Mouse (Mus musculus) limb, embryonic 11.5 days (tissue): ENCODE measurements around the gene Defb10. TPM values are rescaled to one million over a fixed set of nuclear protein-coding genes. Genes with fewer than 3 reads are reported as not detected.
"Not testable (repeated sequence)": the region's sequence is repeated elsewhere in the genome, so short reads cannot be mapped to it uniquely, and the experiment has no call there.

Source experiments
- ATAC-seq: fragments of 200-750 bp; cut with Nextera tagmentation; 2 replicates; pipeline ENCODE4 v1.8.0; 2017; ENCODE audit warnings: low read depth; ENCODE audit not compliant: insufficient number of reproducible peaks, low FRiP score, low TSS enrichment
- DNase-seq: peaks from one replicate; pipeline ENCODE4 v3.0.0-alpha.2; 2015; ENCODE audit warnings: low spot score
- H3K27ac ChIP-seq: fragments of 300-500 bp; sonication (generic); replicated peaks from 2 replicates; pipeline ENCODE4 v1.5.1; 2014; ENCODE audit warnings: low read depth, mild to moderate bottlenecking, low read length
- H3K27me3 ChIP-seq: fragments of 300-500 bp; sonication (generic); 2 replicates; pipeline ENCODE4 v1.6.1; 2014; ENCODE audit warnings: mild to moderate bottlenecking, low read length, mixed read lengths; ENCODE audit not compliant: control insufficient read depth, insufficient read depth
- H3K36me3 ChIP-seq: fragments of 300-500 bp; sonication (generic); 2 replicates; pipeline ENCODE4 v1.6.1; 2014; ENCODE audit warnings: mild to moderate bottlenecking, low read length, moderate library complexity, mixed read lengths; ENCODE audit not compliant: control insufficient read depth, insufficient read depth
- H3K4me1 ChIP-seq: fragments of 300-500 bp; sonication (generic); 2 replicates; pipeline ENCODE4 v1.6.1; 2014; ENCODE audit warnings: low read length, mixed read lengths; ENCODE audit not compliant: control insufficient read depth, insufficient read depth
- H3K4me2 ChIP-seq: fragments of 300-500 bp; sonication (generic); 2 replicates; pipeline ENCODE4 v1.6.1; 2014; ENCODE audit warnings: low read depth, mild to moderate bottlenecking, moderate library complexity; ENCODE audit not compliant: severe bottlenecking
- H3K4me3 ChIP-seq: fragments of 300-500 bp; sonication (generic); 2 replicates; pipeline ENCODE4 v1.5.1; 2014; ENCODE audit warnings: low read depth, low read length
- H3K9ac ChIP-seq: fragments of 300-500 bp; sonication (generic); 2 replicates; pipeline ENCODE4 v1.6.1; 2014; ENCODE audit warnings: mild to moderate bottlenecking, low read length
- H3K9me3 ChIP-seq: fragments of 300-500 bp; sonication (generic); 2 replicates; pipeline ENCODE4 v1.6.1; 2016; ENCODE audit warnings: low read length; ENCODE audit not compliant: control insufficient read depth
- WGBS: fragments of 180-500 bp; shearing (Covaris S2); extraction: QIAGEN DNeasy Blood & Tissue Kit; methylation state at CpG from one replicate; pipeline ENCODE4 v1.1.7; 2014; 5-methylcytosine and 5-hydroxymethylcytosine counted together
- polyA plus RNA-seq: library from polyadenylated mRNA; unstranded; fragments of >200 nt; fragmentation: Nextera tagmentation; extraction: Ambion mirVana; gene quantifications from 2 replicates; pipeline ENCODE4 v1.2.1, GENCODE M21; 2014

Defb10 gene
- polyA plus RNA-seq, result not detected in 2 replicates

DNA sequence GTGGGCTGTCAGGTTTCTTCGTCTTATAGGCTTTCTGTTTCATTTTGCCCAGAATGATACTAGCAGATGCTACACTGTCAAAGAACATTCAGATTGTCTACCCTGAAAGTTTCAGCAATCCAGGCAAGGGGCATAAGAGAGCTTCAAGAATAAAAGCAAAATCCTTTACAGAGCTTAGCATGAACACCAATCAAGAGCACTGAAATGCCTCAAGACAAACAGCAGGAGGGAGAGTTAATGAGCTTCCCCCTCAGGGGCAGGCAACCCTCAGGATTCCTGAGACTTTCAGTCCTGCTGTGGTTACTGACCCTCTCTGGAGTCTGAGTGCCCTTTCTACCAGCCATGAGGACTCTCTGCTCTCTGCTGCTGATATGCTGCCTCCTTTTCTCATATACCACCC, at the start of gene Defb10:
Gene Defb10 (plus strand): TSS at position 316 of the 400 bp plus-strand sequence.
- not testable (repeated sequence) for H3K9ac ChIP-seq, H3K27me3 ChIP-seq, H3K9me3 ChIP-seq, H3K4me3 ChIP-seq, H3K4me2 ChIP-seq, H3K27ac ChIP-seq, H3K36me3 ChIP-seq, H3K4me1 ChIP-seq, ATAC-seq, DNase-seq
- WGBS, result 61% methylated on average over 1 of the region's 1 CpGs

- ATAC-seq, H3K9ac ChIP-seq, H3K9me3 ChIP-seq, H3K4me2 ChIP-seq, DNase-seq, H3K36me3 ChIP-seq, H3K4me3 ChIP-seq, H3K27ac ChIP-seq, H3K27me3 ChIP-seq, H3K4me1 ChIP-seq: not testable (repeated sequence)
Observed at GRCm38 (mm10) chr8:21885321-21885720, 26.6 kb downstream of the Defb10 start, which contains the start of gene Defb9. TSS of gene Defb9 (minus strand) at chr8:21885421.

- not testable (repeated sequence) for H3K4me3 ChIP-seq, H3K27me3 ChIP-seq, H3K36me3 ChIP-seq, H3K9me3 ChIP-seq, H3K4me2 ChIP-seq, H3K27ac ChIP-seq, H3K4me1 ChIP-seq, H3K9ac ChIP-seq
- ATAC-seq (peak; percentile 31; the same call in 1 of the 2 replicates), DNase-seq (peak; percentile 66)
Observed at GRCm38 (mm10) chr8:21906290-21906689, 47.6 kb downstream of the Defb10 start, which contains the start of gene Defb11. TSS of gene Defb11 (minus strand) at chr8:21906412.

Other genes starting within 250 kb of the Defb10 start
- gene Defa26, start 240.7 kb upstream of the Defb10 start, polyA plus RNA-seq, result not detected in 2 replicates
- not detected in 2 replicates for gene Defa17, start 203.1 kb upstream of the Defb10 start, polyA plus RNA-seq
- gene Defa34, start 193.1 kb upstream of the Defb10 start, polyA plus RNA-seq, result not detected in 2 replicates
- gene AY761184, start 155.3 kb upstream of the Defb10 start, polyA plus RNA-seq, result not detected in 2 replicates
- gene Defa24, start 124.4 kb upstream of the Defb10 start, polyA plus RNA-seq, result not detected in 2 replicates
- not detected in 2 replicates for gene Defb50, start 35.4 kb upstream of the Defb10 start, polyA plus RNA-seq
- not detected in 2 replicates for gene Defb2, start 19.0 kb upstream of the Defb10 start, polyA plus RNA-seq
- not detected in 2 replicates for gene Defb9, start 26.5 kb downstream of the Defb10 start, polyA plus RNA-seq
- not detected in 2 replicates for gene Defb11, start 47.5 kb downstream of the Defb10 start, polyA plus RNA-seq
- not detected in 2 replicates for gene Defb15, start 73.8 kb downstream of the Defb10 start, polyA plus RNA-seq
- gene Defb35, start 79.5 kb downstream of the Defb10 start, polyA plus RNA-seq, result not detected in 2 replicates
- not detected in 2 replicates for gene Defb13, start 87.9 kb downstream of the Defb10 start, polyA plus RNA-seq
- gene Fam90a1a, start 99.8 kb downstream of the Defb10 start, polyA plus RNA-seq, result not detected in 2 replicates
- not detected in 2 replicates for gene Ccdc70, start 110.9 kb downstream of the Defb10 start, polyA plus RNA-seq
- gene Atp7b, start 201.4 kb downstream of the Defb10 start, polyA plus RNA-seq, result 0.78 and 0.93 TPM in 2 replicates
- 34.5 and 43.8 TPM in 2 replicates for gene Alg11, start 201.8 kb downstream of the Defb10 start, polyA plus RNA-seq